Mouse (Mus musculus) midbrain, embryonic 10.5 days (tissue): ENCODE measurements around the gene Atp6ap1. TPM values are rescaled to one million over a fixed set of nuclear protein-coding genes. Genes with fewer than 3 reads are reported as not detected.

Source experiments
- DNase-seq: peaks from one replicate; pipeline ENCODE4 v3.0.0-alpha.2; 2017; ENCODE audit warnings: low spot score
- H3K27ac ChIP-seq: fragments of 300-500 bp; sonication (generic); replicated peaks from 2 replicates; pipeline ENCODE4 v1.5.1; 2016; ENCODE audit warnings: mild to moderate bottlenecking
- H3K27me3 ChIP-seq: fragments of 300-500 bp; sonication (generic); 2 replicates; pipeline ENCODE4 v1.6.1; 2016; ENCODE audit warnings: low read depth, mild to moderate bottlenecking; ENCODE audit not compliant: poor library complexity, severe bottlenecking
- H3K36me3 ChIP-seq: fragments of 300-500 bp; sonication (generic); 2 replicates; pipeline ENCODE4 v1.6.1; 2016; ENCODE audit warnings: mild to moderate bottlenecking, moderate library complexity
- H3K4me1 ChIP-seq: fragments of 300-500 bp; sonication (generic); 2 replicates; pipeline ENCODE4 v1.6.1; 2016
- H3K4me3 ChIP-seq: fragments of 300-500 bp; sonication (generic); 2 replicates; pipeline ENCODE4 v1.5.1; 2016; ENCODE audit warnings: mild to moderate bottlenecking, moderate library complexity
- H3K9me3 ChIP-seq: fragments of 300-500 bp; sonication (generic); replicated peaks from 2 replicates; pipeline ENCODE4 v1.6.1; 2016; ENCODE audit warnings: mild to moderate bottlenecking
- WGBS: fragments of 180-500 bp; shearing (Covaris S2); methylation state at CpG from one replicate; pipeline ENCODE4 v1.1.7; 2016; 5-methylcytosine and 5-hydroxymethylcytosine counted together
- polyA plus RNA-seq: library from polyadenylated mRNA; unstranded; fragments of >200 nt; fragmentation: Nextera tagmentation; extraction: Ambion mirVana; gene quantifications from 2 replicates; pipeline ENCODE4 v1.2.1, GENCODE M21; 2016

Atp6ap1 gene
- polyA plus RNA-seq = 89.8 and 111 TPM in 2 replicates

DNA sequence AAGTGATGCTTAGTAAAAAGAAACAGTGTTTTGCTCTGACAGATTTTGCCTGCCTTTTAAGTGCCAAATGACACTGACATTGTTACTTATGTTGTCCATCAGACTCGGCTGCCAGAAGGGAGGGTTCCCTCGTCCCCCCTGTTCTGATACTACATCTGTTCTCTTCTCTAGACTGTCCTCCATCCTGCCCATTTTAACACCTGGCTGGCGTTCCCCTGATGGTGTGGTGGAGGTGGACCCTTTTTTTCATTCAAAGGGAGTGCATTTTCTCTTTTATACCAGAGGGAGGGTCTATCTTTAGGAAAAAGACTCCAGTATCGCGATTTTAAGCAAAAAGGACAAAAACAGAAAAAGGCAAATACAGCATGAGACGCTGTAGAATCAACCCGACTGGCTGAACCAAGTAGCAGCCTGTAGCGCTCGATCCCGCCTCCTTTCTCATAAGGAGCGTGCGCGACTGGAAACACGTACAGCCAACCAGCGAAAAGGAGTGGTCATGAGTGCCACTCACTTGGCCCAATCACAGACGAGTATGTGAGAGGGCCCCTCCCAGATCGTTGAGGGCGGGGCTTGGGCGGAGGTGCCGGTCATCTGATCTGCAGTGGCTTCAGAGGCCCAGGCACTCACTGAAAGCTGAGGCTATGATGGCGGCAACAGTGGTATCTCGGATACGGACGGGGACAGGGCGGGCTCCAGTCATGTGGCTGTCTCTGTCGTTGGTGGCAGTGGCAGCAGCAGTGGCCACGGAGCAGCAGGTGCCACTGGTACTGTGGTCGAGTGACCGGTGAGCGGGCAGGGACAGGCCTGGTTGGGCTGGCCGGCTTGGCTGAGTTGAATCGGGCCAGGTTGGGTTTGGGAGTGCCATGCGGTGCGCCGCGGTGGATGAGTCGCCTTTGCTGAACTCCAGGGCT is at the start of gene Atp6ap1:
TSS of gene Atp6ap1 (plus strand) at position 560 of the 911 bp plus-strand sequence.
- Histone ChIP-seq H3K4me1 (peaks cover 5% of the 10 kb centered on the region), H3K27me3 (no peaks in the 10 kb centered on the region), H3K27ac (peak within 1 kb of the TSS; percentile 83), H3K9me3 (no peaks in the 10 kb centered on the region), H3K36me3 (peaks cover 32% of the 10 kb centered on the region), H3K4me3 (peak within 1 kb of the TSS; percentile 70)
- WGBS = 18% methylated on average over 37 of the region's 37 CpGs
- peak; percentile 89 for DNase-seq

DNA sequence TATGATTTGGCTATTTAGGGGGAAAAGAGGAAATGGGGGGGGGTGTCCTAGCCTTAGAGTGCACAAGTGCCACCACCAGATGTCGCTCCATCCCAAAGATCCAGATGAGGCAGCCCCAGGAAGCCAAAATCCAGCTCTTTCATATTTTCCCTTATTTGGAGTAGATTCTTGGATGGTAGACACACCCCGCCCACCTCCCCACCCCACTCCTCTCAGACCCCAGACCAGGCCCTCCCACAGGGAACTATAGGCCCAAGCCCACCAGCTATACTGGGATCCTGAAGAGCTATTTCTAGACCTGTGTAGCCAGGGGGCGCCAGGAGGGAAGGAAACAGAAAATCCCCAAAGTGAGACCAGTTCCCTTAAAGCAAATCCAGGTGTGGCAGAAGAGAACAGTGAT is 48.2 kb upstream of the Atp6ap1 start:
- Histone ChIP-seq H3K9me3 (peaks cover 4% of the 10 kb centered on the region; the same call in 1 of the 2 replicates), H3K4me1 (peaks cover 15% of the 10 kb centered on the region), H3K36me3 (peaks cover 2% of the 10 kb centered on the region), H3K27me3 (no peaks in the 10 kb centered on the region), H3K27ac (no peak overlapping the region), H3K4me3 (0 out of 2 replicates have a peak overlapping the region, but pooled peaks have one; percentile 11)
- 13% methylated on average over 3 of the region's 3 CpGs for WGBS
- peak; percentile 58 for DNase-seq

DNA sequence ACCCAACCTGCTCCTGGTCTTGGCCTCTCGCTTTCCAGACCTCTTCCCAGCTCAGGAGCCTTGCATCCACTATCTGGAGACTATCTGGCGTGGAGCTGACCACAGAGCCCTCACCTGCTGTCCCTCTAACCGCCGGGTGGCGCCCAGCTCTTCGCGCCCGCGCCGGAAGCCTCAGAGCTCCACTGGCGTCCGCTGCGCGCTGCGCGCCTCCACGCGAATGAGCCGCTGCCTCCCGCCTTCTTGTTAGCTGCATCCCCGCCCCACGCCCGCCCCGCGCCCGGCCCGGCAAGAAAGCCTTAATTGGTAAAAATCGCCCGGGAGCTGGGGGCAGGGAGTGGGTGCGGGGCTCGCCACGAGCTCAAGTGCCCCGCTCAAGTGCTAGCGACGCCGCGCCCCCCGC is 47.3 kb upstream of the Atp6ap1 start, which contains the start of gene Flna:
TSS of gene Flna (minus strand) at position 206 of the 400 bp plus-strand sequence.
- WGBS = 14% methylated on average over 38 of the region's 38 CpGs
- peaks cover 4% of the 10 kb centered on the region; the same call in 1 of the 2 replicates for H3K9me3 ChIP-seq
- H3K27ac ChIP-seq = peak within 1 kb of the TSS; percentile 85
- H3K27me3 ChIP-seq = no peaks in the 10 kb centered on the region
- no peaks in the 10 kb centered on the region for H3K36me3 ChIP-seq
- DNase-seq = peak; percentile 55
- H3K4me3 ChIP-seq = peak within 1 kb of the TSS; percentile 59
- H3K4me1 ChIP-seq = peaks cover 8% of the 10 kb centered on the region; the same call in 1 of the 2 replicates

DNA sequence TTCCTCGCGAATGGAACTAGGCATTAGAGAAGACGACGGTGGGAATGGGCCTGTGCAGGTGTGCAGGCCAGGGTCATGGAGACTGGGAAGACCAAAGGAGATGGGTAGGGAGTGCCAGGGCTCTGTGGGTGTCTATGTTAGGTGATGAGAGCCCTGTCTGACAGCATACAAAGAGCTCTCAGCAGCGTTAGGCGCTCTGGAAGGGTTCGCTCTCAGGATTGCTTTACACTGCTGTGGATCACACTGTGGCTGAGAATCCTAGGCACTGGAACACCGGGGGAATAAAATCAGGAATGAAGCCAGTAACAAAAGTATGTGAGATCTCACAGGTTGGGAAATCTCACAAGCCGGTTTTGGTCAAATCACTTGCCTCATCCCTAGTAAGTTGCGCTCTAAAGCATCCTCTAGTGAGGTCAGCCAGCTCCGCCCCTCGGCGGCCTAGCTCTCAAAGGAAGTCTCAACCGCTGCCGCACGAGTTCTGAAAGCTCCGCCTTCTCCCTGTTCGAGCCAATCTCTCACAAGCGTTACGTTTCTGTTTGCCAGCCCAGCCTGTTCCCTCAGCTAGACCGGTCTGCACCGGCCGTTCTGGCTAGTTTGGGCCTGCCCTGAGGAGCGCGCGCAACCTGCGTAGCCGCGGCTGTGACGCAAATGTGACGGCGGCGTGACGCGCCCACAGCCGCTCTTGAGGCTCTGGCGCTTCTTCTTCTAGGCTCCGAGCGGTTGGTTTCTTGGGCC is 42.6 kb upstream of the Atp6ap1 start, which contains the start of gene Emd:
TSS of gene Emd (plus strand) at position 535 of the 735 bp plus-strand sequence.
- Histone ChIP-seq H3K9me3 (peaks cover 4% of the 10 kb centered on the region; the same call in 1 of the 2 replicates), H3K4me1 (peaks cover 12% of the 10 kb centered on the region), H3K36me3 (peaks cover 26% of the 10 kb centered on the region), H3K27ac (peak within 1 kb of the TSS; percentile 91), H3K27me3 (no peaks in the 10 kb centered on the region), H3K4me3 (peak within 1 kb of the TSS; percentile 70)
- WGBS = 21% methylated on average over 39 of the region's 39 CpGs
- peak; percentile 86 for DNase-seq

DNA sequence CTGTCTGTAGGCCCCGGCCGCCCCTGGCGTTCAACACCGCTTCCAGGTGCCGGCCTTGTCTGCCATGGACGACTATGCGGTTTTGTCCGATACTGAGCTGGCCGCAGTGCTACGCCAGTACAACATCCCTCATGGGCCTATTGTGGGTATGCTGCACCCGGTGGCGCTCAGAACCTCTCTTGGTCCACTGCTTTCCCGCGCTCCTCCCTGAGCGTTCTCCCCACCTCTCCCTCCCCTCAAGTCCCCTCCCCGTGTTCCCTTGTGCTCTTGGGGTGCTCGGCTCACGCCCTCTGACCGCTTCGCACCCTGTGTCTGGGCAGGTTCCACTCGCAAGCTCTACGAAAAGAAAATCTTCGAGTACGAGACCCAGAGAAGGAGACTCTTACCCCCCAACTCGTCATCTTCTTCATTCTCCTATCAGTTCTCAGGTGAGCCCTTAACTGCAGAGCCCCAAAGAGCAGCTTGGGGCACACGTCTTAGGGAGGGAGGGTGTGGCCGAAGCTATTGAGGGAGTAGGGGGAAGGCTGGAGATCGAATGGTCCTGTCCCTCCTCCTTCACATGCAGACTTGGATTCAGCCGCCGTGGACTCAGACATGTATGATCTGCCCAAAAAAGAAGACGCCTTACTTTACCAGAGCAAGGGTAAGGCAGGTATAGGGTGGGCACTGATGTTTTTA is 41.9 kb upstream of the Atp6ap1 start:
- H3K27me3 ChIP-seq = no peaks in the 10 kb centered on the region
- H3K4me3 ChIP-seq = peak overlapping the region; percentile 70
- DNase-seq = no peak
- peaks cover 7% of the 10 kb centered on the region for H3K4me1 ChIP-seq
- no peaks in the 10 kb centered on the region; the same call in 1 of the 2 replicates for H3K9me3 ChIP-seq
- peaks cover 27% of the 10 kb centered on the region for H3K36me3 ChIP-seq
- H3K27ac ChIP-seq = peak overlapping the region; percentile 91
- 20% methylated on average over 31 of the region's 31 CpGs for WGBS

GRCm38 (mm10) chrX:74257746-74258145 is 39.2 kb upstream of the Atp6ap1 start:
- Histone ChIP-seq H3K27me3 (no peaks in the 10 kb centered on the region), H3K36me3 (peaks cover 30% of the 10 kb centered on the region), H3K27ac (no peak overlapping the region), H3K4me1 (peaks cover 7% of the 10 kb centered on the region), H3K9me3 (no peaks in the 10 kb centered on the region; the same call in 1 of the 2 replicates), H3K4me3 (no peak overlapping the region)
- WGBS = 94% methylated on average over 3 of the region's 3 CpGs
- DNase-seq = no peak

DNA sequence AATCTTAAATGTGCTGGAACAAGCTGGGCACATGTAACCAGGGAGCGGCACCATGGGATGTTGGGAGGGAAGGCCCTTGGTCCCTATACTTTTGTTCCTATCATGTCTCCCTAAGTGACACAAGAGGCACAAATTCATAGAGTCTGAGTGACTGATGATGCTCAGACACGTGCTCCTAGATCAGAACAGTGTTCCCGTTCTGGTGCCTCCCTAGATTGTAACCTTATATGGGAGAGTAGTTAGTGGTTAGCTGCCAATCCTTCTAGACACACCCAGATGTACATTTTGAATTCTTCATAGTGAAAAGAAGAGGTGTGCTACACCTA is 27.2 kb upstream of the Atp6ap1 start:
- 32% methylated on average over 3 of the region's 3 CpGs for WGBS
- peak overlapping the region; percentile 95 for H3K27ac ChIP-seq
- DNase-seq = peak; percentile 20
- peaks cover 8% of the 10 kb centered on the region; the same call in 1 of the 2 replicates for H3K4me1 ChIP-seq
- no peaks in the 10 kb centered on the region for H3K27me3 ChIP-seq
- H3K36me3 ChIP-seq = peaks cover 12% of the 10 kb centered on the region
- no peaks in the 10 kb centered on the region for H3K9me3 ChIP-seq
- peak overlapping the region; percentile 66 for H3K4me3 ChIP-seq

DNA sequence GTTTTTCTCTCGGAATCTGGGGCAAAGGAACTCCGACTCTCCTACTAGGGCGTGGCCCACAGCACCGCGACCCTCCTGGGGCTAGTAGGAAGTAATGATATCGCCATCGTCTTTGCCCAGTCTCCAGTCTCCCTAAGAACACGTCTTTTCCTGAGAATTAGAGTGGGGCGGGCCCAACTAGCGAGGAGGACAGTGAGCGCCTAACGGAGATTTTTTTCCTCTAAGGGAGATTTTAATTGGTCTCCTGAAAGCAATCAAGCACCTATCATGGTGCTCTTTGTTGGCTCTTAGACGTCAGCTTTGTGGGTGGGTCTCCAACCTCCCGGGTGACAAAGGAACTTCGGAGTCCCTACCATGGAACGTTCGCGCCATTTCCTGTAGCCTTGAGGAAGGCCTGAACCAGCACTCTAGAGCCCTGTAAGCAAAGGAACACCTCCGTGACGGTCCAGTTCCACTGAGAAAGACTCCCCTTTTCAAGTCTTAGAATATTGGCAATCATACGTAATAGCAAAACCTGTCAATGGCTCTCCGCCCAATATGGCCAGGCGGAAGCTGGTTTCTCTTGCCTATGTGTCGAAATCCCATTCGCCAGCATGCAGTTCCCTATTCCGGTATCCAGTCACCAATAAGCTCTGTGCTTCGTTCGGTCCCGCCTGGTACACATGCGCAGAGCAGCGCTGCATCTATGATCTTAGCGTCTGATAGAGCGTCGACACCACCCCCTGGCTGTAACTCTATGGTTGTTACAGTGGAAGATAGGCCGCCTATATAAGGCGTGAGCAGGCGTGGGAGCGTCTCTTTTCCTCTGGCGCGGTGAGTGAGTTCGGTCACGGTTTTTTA is 26.6 kb upstream of the Atp6ap1 start, which contains the start of gene Rpl10:
TSS of gene Rpl10 (plus strand) at position 751 of the 840 bp plus-strand sequence.
- Histone ChIP-seq H3K4me1 (peaks cover 8% of the 10 kb centered on the region; the same call in 1 of the 2 replicates), H3K27me3 (no peaks in the 10 kb centered on the region), H3K9me3 (no peaks in the 10 kb centered on the region), H3K27ac (peak within 1 kb of the TSS; percentile 95), H3K36me3 (peaks cover 12% of the 10 kb centered on the region), H3K4me3 (peak within 1 kb of the TSS; percentile 66)
- WGBS = 18% methylated on average over 42 of the region's 42 CpGs
- peak; percentile 89 for DNase-seq

DNA sequence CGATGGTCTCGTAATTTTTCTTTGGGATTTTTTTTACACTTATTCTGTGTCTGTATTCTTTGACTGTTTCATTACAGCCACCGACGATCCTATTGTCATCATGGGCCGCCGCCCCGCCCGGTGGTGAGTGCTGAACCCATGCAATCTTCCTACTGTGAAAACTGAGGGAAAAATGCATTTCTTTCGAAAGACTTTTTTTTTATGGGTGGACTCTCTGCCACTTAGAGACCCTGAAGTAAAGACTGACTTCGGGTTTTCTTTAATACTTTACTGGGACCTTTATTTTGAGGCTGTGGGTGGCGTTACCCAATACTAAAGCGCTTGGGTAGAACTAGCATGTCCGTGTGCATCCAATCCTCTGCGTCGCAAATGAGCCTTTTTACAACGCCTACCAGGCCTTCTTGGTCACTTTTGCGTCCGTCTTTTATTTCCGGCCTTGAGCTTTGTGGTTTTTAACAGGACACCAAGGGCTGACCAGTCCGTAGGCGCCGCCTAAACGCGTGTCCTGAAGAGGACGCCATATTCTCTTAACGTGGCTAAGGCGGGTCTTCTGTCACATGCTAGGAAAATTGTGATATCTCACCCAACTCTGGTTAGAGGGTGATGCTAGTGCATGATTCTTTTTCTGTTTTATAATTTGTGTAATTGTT is 25.9 kb upstream of the Atp6ap1 start:
- peak overlapping the region; percentile 66 for H3K4me3 ChIP-seq

GRCm38 (mm10) chrX:74273422-74274322 is 23.2 kb upstream of the Atp6ap1 start:
- DNase-seq = peak; percentile 15
- Histone ChIP-seq H3K27me3 (no peaks in the 10 kb centered on the region), H3K27ac (no peak overlapping the region), H3K36me3 (peaks cover 12% of the 10 kb centered on the region), H3K4me1 (peaks cover 8% of the 10 kb centered on the region; the same call in 1 of the 2 replicates), H3K4me3 (no peak overlapping the region), H3K9me3 (no peaks in the 10 kb centered on the region)
- 31% methylated on average over 10 of the region's 10 CpGs for WGBS

More for the DNA sequence above, 25.9 kb upstream of the Atp6ap1 start:
- H3K36me3 ChIP-seq = peaks cover 12% of the 10 kb centered on the region
- no peaks in the 10 kb centered on the region for H3K27me3 ChIP-seq
- WGBS = 16% methylated on average over 27 of the region's 27 CpGs
- DNase-seq = peak; percentile 31
- H3K4me1 ChIP-seq = peaks cover 8% of the 10 kb centered on the region; the same call in 1 of the 2 replicates
- peak overlapping the region; percentile 95 for H3K27ac ChIP-seq
- no peaks in the 10 kb centered on the region for H3K9me3 ChIP-seq
